Mouse (Mus musculus) hematopoietic stem cell, adult 5-6 weeks (primary cell): ENCODE data around the gene Ppfia2. TPM values are rescaled to one million over a fixed set of nuclear protein-coding genes. Genes with fewer than 3 reads are reported as not detected.

Source experiments
- ATAC-seq, 2 experiments: fragments of 125-278 bp in 1 of 2; replicated peaks in 1 of 2; 2 replicates each; pipeline ENCODE4 v1.8.0; 2016 to 2017; ENCODE audit warnings: inconsistent platforms in 2 of 2, mild to moderate bottlenecking in 2 of 2, moderate number of reproducible peaks in 2 of 2, low read depth in 1 of 2, moderate TSS enrichment in 1 of 2; ENCODE audit not compliant: low FRiP score in 2 of 2, poor library complexity in 2 of 2, severe bottlenecking in 2 of 2, insufficient read depth in 1 of 2, low TSS enrichment in 1 of 2
- total RNA-seq: library from RNA; stranded (forward); fragments of 172-1452, 232-1000 nt; gene quantifications from 2 replicates; pipeline ENCODE4 v1.2.3, GENCODE M21; 2017

Gene Ppfia2
- total RNA-seq, 1 experiment from 2014 or later = not detected

DNA sequence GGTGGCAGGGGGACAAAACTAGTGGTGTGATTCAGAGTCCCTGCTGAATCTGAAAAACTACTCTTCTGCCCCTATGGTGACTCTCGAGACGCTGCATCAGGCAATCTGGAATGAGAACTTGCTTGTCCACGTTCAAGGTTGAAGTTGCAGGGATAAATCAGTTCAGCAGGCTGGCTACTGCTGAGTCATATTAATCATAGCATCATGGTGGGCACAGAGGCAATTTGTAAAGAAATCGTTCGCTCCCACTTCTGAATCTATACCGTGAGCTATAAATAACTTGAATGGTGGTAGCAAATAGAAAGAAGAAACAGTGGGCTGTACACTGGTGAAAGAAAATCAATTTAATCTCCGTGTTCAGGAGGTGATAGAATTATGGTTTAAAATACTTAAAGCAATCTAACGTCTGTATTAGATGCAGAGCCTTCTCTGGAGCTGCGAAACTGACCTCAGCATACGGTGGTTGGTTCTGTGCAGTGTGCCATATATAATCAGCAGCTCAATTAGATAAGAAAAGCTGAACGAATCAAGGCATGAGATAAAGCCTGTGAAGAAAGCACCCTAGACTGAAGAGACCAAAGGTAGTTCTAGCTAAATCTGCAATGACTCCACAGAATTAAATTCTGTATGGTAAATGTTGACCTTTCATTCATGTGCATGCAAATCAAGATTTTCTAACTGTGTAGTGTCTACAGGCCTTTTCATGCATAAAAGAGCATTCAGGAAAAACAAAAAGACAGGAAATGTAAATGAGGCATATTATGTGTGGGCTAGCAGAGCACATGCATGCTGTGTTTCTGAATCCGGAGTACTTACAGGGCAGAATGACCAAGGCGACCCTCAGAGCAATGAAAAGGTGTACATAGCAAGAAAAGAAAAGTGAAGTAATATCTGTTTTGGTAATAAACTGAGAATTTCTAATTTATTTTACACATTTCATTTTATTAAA lies 505.3 kb downstream of the Ppfia2 start:
- ATAC-seq = no peak
